Mouse (Mus musculus) heart, adult 18-20 months (tissue): ENCODE results near the gene Gm43552. TPM values are rescaled to one million over a fixed set of nuclear protein-coding genes. Genes with fewer than 3 reads are reported as not detected.
"Not testable (repeated sequence)": the region's sequence is repeated elsewhere in the genome, so short reads cannot be mapped to it uniquely, and the experiment has no call there.

Experiments used
- DNase-seq, 2 experiments: peaks; one replicate each; pipeline ENCODE4 v3.0.0; 2021 to 2022; ENCODE audit warnings: mixed read lengths in 1 of 2
- total RNA-seq, 2 experiments: library from RNA; stranded (reverse); gene quantifications; 2 replicates each; pipeline ENCODE4 v1.2.3; 2021

Gene Gm43552
- total RNA-seq, 2 experiments from 2014 or later = 4.0 TPM; not detected in 1

- DNase-seq = peak; percentile 82 to 83
Measured at GRCm38 (mm10) chr5:65491767-65492715, 592 bp downstream of the Gm43552 start.

GRCm38 (mm10) chr5:65489830-65490229, 2.8 kb downstream of the Gm43552 start:
- DNase-seq = peak; percentile 58 to 64

DNA sequence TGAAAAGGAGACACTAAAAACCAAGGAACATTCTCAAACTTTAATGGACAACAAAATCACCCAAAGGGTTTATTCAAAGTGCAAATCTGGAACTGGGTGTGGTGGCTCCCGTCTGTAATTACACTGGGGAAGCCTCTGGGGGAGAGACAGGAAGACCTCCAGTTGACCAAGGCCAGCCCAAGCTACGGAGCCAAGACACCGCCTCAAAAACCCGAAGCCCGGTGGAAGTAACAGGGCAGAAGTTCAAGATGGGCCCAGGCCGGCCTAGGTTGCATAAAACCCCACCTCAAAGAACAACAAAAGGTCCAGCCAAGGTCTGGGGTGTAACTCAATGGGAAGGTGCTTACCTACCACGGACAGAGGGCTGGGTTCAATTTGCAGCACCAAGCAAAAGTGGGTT, 3.9 kb downstream of the Gm43552 start:
- DNase-seq = peak; percentile 60 to 78

- peak; percentile 38 to 45 for DNase-seq
Measured at GRCm38 (mm10) chr5:65487381-65487780, 5.3 kb downstream of the Gm43552 start.

- no peak for DNase-seq
Measured at GRCm38 (mm10) chr5:65486514-65486913, 6.1 kb downstream of the Gm43552 start.

DNA sequence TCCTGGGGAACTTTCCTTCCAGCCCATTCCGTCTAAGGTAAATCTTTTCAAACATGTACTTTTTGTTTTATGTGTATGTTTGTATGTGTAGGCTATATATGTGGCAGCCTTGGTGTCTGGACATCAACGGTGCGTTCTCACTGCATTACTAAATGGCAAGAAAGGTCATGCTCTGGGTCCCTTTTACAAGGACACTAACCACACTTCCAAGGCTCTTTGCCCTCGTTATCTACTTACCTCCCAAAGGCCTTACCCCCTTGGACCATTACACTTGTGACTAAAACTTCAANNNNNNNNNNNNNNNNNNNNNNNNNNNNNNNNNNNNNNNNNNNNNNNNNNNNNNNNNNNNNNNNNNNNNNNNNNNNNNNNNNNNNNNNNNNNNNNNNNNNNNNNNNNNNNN, 9.6 kb downstream of the Gm43552 start:
- DNase-seq = no peak

GRCm38 (mm10) chr5:65480511-65480910, 12.1 kb downstream of the Gm43552 start:
- peak; percentile 30 to 32 for DNase-seq

DNA sequence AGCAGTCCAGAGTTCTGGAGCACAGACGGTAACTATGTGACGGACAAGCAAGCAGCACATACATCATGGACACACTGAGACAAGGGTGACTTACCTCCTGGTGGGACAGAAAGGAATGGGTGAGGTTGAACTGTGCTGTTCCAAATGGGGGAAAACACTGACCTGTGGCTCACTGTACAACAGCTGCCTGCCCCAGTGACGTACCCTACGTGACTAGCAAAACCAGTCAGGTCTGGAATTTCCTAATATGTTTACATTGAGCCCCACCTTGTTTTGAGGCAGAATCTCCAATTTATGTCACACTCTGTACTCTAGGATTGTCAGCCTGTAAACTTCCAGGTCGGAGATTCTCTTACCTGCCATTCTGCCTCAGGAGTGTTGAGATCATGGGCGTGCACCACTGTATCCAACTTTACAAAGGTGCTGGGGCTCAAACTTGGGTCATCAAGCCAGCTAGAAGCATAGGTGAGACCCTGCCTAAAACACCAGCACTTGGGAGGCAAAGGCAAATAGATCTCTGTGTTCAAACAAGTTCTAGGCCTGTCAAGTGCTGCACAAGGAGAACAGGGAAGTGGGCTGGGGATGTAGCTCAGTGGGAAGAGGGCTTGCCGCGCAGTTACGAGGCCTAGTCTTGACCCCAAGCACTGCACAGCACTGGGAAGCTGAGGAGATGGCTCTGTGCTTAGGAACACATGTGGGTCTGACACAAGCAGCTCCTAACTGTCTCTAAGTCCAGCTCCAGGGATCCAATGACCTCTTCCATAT, 12.8 kb downstream of the Gm43552 start:
- no peak for DNase-seq

- DNase-seq = peak; percentile 65 to 67
Measured at GRCm38 (mm10) chr5:65478224-65478623, 14.4 kb downstream of the Gm43552 start.

DNA sequence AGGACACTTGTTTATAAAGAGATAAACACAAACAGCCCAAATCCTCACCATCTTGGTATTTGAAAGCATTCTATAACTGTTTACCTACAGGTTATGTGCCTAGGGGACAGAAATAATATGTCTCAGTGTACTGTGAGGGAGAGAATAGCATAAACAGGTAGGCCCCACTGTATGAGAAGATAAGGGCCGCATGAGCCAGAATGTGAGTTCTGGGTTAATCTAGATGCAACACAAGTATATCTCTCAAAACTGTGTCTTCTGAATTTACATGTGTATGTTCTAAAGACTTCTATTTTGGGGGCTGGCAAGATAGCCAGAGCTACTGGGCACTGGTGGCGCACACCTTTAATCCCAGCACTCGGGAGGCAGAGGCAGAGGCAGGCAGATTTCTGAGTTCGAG, 15.9 kb downstream of the Gm43552 start:
- not testable (repeated sequence) for DNase-seq

GRCm38 (mm10) chr5:65475806-65476205, 16.8 kb downstream of the Gm43552 start:
- DNase-seq = peak; percentile 40 to 59

DNA sequence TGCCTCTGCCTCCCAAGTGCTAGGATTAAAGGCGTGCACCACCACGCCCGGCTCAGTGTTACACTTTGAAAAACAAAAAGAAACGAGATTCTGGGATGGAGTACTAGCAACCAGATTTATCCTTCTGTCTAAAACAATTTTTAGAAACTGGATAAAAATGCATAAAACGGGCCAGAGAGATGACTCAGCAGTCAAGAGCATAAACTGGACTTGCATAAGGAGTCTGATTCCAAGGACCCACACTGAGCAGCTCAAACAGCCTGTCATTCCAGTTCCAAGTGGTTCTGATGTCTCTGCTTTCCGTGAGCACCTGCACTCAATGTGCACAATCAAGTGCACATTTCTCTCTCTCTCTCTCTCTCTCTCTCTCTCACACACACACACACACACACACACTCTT, 22.9 kb downstream of the Gm43552 start:
- DNase-seq = peak in 1 of 2 experiments; percentile 49

- DNase-seq = no peak
Measured at GRCm38 (mm10) chr5:65466911-65467310, 25.7 kb downstream of the Gm43552 start.

- no peak for DNase-seq
Measured at GRCm38 (mm10) chr5:65460361-65460760, 32.3 kb downstream of the Gm43552 start.

- peak in 1 of 2 experiments; percentile 41 for DNase-seq
Measured at GRCm38 (mm10) chr5:65459454-65459853, 33.2 kb downstream of the Gm43552 start.

DNA sequence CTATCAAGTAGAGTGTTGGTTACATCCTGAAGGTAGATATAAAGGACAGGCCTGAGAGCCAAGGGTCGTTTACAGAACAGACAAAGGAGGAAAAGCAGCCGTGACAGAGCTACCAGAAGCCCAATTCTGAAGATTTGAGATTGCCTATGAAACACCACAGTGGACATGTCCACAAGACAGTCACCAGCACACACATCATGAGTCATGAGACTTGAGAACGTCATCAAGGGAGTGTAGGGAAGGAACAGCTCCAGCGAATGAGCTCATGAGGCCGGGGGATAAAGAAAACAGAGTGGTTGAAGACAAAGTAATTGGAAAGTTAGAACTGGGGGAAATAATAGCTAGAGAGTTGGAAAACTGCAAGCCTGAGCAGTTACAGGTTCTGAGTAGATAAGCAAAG, 34.8 kb downstream of the Gm43552 start:
- peak; percentile 59 to 64 for DNase-seq

- peak; percentile 46 to 56 for DNase-seq
Measured at GRCm38 (mm10) chr5:65457086-65457827, 35.4 kb downstream of the Gm43552 start.

DNA sequence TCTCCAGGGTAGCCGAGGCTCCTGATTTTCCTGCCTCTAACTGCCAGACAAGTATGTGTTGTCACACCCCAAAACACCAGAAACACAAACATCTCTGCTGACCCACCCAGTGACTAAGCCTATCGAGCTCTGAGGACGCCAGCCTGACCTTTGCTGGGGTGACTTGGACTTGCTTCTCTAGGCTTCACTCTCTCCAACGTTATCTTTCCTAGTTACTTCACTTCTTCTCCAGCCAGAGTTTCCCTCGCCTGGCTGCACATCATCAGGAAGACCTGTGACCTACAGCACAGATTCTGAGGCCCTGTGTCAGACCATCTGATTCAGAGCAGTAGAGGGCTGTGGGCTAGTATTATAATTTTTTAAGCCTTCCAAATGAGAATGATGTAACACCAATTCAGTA, 37.9 kb downstream of the Gm43552 start:
- peak; percentile 61 to 81 for DNase-seq

DNA sequence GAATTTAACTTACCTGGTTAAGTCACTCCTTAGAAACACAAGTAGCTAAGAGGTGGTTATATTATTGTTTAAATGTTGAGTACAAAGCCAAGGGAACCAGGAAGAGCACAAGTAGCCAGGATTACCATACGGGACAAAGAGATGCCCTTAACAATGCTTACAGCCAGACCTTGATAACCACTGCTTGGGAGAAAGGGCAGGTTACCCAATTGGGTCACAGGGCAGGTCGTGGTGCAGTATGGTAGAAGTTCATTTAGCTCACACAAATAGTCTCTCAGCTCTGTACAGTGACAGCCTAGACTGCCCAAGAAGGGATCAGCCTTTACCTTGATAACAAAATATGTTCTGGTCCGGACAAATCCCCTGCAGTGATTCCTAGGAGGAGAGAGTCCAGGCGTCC, 43.7 kb downstream of the Gm43552 start:
- no peak for DNase-seq

DNA sequence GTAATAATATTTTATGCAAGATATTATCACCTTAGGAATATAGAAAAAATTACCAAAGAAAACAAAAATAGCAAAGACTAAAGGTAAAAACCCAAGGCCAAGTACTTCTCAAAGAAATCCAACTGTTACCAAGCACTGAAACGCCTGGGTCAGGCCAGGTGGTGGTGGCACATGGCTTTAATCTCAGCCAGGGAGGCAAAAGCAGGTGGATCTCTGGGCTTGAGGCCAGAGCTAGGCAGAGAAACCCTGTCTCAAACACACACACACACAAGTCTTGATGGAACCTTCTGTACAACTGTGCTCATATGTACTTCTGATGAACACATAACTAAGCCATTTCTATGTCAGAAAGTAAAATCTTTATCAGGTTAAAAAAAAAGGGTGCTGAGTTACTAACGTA, 44.8 kb downstream of the Gm43552 start:
- DNase-seq = no peak

GRCm38 (mm10) chr5:65446756-65447155, 45.9 kb downstream of the Gm43552 start:
- DNase-seq = no peak

- DNase-seq = no peak
Measured at GRCm38 (mm10) chr5:65444981-65445380, 47.7 kb downstream of the Gm43552 start.
